8 mouse cellular contexts compared by ENCODE assay signal in the genomic region with DNA sequence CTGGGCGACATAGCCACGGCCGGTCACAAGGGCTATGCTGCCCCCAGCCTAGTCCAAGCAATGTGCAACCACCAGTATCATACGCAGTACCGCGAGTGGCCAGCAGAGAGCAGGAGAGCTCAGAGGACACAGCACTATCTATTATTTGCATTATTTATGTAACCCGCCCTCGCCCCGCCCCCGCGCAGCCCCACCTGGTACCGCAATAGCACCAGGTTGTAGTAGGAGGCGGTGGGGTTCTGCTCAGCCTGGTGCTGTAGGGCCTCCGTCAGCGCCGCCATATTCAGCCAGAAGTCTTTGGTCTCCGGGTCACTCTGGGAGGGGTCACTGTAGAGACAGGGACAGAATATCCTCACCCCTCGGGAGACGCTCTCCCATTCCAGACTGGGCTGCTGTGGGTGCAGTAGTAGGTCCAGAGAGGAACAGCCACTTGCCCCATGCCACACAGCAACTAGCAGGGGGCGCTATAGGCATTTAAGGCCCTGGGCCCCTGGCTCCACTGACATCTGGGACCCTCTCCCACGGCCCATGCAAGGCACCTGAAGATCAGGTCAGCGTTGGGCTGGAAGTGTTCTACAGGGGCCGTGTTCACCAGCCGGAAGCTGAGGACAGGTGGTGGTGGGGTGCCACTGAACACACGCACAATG. TPM values are rescaled to one million over a fixed set of nuclear protein-coding genes. Genes with fewer than 3 reads are reported as not detected.
A peak's percentile ranks its signal among the peaks of the same experiment; 100 is the strongest.
DNase-seq lines count a peak whose midpoint lies in the region; ATAC-seq lines count a peak whose summit lies in the region.

No protein-coding gene starts in this region.

- DNase-seq in NIH3T3 (ENCODE audit: low read depth) = peak; percentile 78
- peak; percentile 91 for DNase-seq in cerebellum, adult 9-11 months
- peak; percentile 70 to 80 for DNase-seq in frontal cortex, postnatal 10 days (ENCODE audit: low spot score in 2 of 2)
- DNase-seq in left cerebral cortex, adult 11 months (ENCODE audit: low spot score) = peak; percentile 81
- DNase-seq in lung, postnatal 36 days = peak; percentile 93
- peak; percentile 82 for DNase-seq in right cerebral cortex, adult 18-20 months
- peak; percentile 80 for DNase-seq in urinary bladder, postnatal 25 days (ENCODE audit: low spot score)

- 19% methylated on average over 25 of the region's 25 CpGs for WGBS in hindbrain, embryonic 16.5 days

- no peak overlapping the region for H3K27ac ChIP-seq in hindbrain, embryonic 16.5 days (ENCODE audit: low read depth, low read length)

- peak overlapping the region; percentile 51 for H3K4me2 ChIP-seq in hindbrain, embryonic 16.5 days (ENCODE audit: low read length)

- peak overlapping the region; percentile 18; the same call in 1 of the 2 replicates for H3K4me3 ChIP-seq in hindbrain, embryonic 16.5 days (ENCODE audit: low read length)

- H3K9ac ChIP-seq in hindbrain, embryonic 16.5 days (ENCODE audit: low read depth, low read length) = no peak overlapping the region; the same call in none of the 2 replicates

- peaks cover 2% of the 10 kb centered on the region for H3K27me3 ChIP-seq in hindbrain, embryonic 16.5 days (replicated peaks; ENCODE audit: control insufficient read depth, insufficient read depth, low read length)

- peaks cover 4% of the 10 kb centered on the region for H3K4me1 ChIP-seq in hindbrain, embryonic 16.5 days (ENCODE audit: control insufficient read depth, insufficient read depth, low read depth, low read length)

- H3K9me3 ChIP-seq in hindbrain, embryonic 16.5 days (ENCODE audit: control insufficient read depth, low read length) = no peaks in the 10 kb centered on the region

- peak; percentile 68 for ATAC-seq in hindbrain, embryonic 16.5 days

- H3K36me3 ChIP-seq in hindbrain, embryonic 16.5 days (ENCODE audit: control insufficient read depth, insufficient read depth, low read length) = peaks cover 15% of the 10 kb centered on the region; the same call in 1 of the 2 replicates

RNA-seq across cellular contexts. Expression of a gene that starts 8.3 kb away (rescaled TPM):
- 0.44 and 0.62 TPM in 2 replicates for polyA plus RNA-seq in hindbrain, embryonic 16.5 days (2015; fragmentation: Nextera tagmentation; extraction: Ambion mirVana)

RNA-seq across cellular contexts. Expression of a gene that starts 15.6 kb away (rescaled TPM):
- 78.6 and 89.5 TPM in 2 replicates for polyA plus RNA-seq in hindbrain, embryonic 16.5 days (2015; fragmentation: Nextera tagmentation; extraction: Ambion mirVana)

RNA-seq across cellular contexts. Expression of a gene that starts 20.9 kb away (rescaled TPM):
- 1.2 and 1.5 TPM in 2 replicates for polyA plus RNA-seq in hindbrain, embryonic 16.5 days (2015; fragmentation: Nextera tagmentation; extraction: Ambion mirVana)

RNA-seq across cellular contexts. Expression of a gene that starts 33.8 kb away (rescaled TPM):
- 7.3 and 8.1 TPM in 2 replicates for polyA plus RNA-seq in hindbrain, embryonic 16.5 days (2015; fragmentation: Nextera tagmentation; extraction: Ambion mirVana)

RNA-seq across cellular contexts. Expression of a gene that starts 38.4 kb away (rescaled TPM):
- polyA plus RNA-seq in hindbrain, embryonic 16.5 days (2015; fragmentation: Nextera tagmentation; extraction: Ambion mirVana) = 22.4 and 23.1 TPM in 2 replicates
